Mouse (Mus musculus): ENCODE measurements around the gene Adh4. TPM values are rescaled to one million over a fixed set of nuclear protein-coding genes. Genes with fewer than 3 reads are reported as not detected.
"Not testable (repeated sequence)": the region's sequence is repeated elsewhere in the genome, so short reads cannot be mapped to it uniquely, and the experiment has no call there.

Adh4 gene
- polyA plus RNA-seq, 1 experiment: not detected

GRCm38 (mm10) chr3:138460260-138460659 lies 45.0 kb downstream of the Adh4 start:
- no peak for TF ChIP-seq POLR2A (IDR thresholded peaks at IDR 0.05; ENCODE audit: insufficient read length, low read depth)
- TF ChIP-seq MYOG (IDR thresholded peaks at IDR 0.05; ENCODE audit: control insufficient read depth in 1 of 3, insufficient read depth in 1 of 3, insufficient read length in 2 of 3, low read depth in 2 of 3): no peak
- TF ChIP-seq POLR2AphosphoS2 (IDR thresholded peaks at IDR 0.05; ENCODE audit: insufficient read length, low read depth): no peak
- no peak for TF ChIP-seq MYOD1 (IDR thresholded peaks at IDR 0.05; ENCODE audit: control insufficient read depth in 1 of 3, insufficient read length in 2 of 3, low read depth in 2 of 3)
- no peak for TF ChIP-seq TCF12 (IDR thresholded peaks at IDR 0.05; ENCODE audit: insufficient read depth, poor library complexity, severe bottlenecking)
- no peak for TF ChIP-seq TCF3 (IDR thresholded peaks at IDR 0.05; ENCODE audit: insufficient read length, low read depth)
- no peak for TF ChIP-seq REST (IDR thresholded peaks at IDR 0.05; ENCODE audit: insufficient read depth, insufficient read length)
- TF ChIP-seq SRF (IDR thresholded peaks at IDR 0.05; ENCODE audit: control insufficient read depth, insufficient read length, low read depth): no peak
- TF ChIP-seq MAX (IDR thresholded peaks at IDR 0.05; ENCODE audit: low read depth): no peak
- TF ChIP-seq USF1 (IDR thresholded peaks at IDR 0.05; ENCODE audit: low read depth): no peak
- TF ChIP-seq E2F4 (IDR thresholded peaks at IDR 0.05; ENCODE audit: insufficient read depth): no peak
- TF ChIP-seq CEBPB (IDR thresholded peaks at IDR 0.05; ENCODE audit: insufficient read depth, poor library complexity, severe bottlenecking): no peak
- Histone ChIP-seq H3K36me3 (ENCODE audit: control insufficient read depth, insufficient read depth) (peaks cover 48% of the 10 kb centered on the region), H3K4me2 (ENCODE audit: low read depth) (no peak overlapping the region), H3K27me3 (ENCODE audit: control insufficient read depth, insufficient read depth, insufficient read length) (no peaks in the 10 kb centered on the region), H3ac (ENCODE audit: control insufficient read depth, insufficient read length) (no peak overlapping the region), H3K79me2 (ENCODE audit: control insufficient read depth, insufficient read depth) (no peaks in the 10 kb centered on the region), H3K4me3 (no peak overlapping the region)

GRCm38 (mm10) chr3:138461832-138462231 lies 46.6 kb downstream of the Adh4 start:
- TF ChIP-seq SRF (IDR thresholded peaks at IDR 0.05; ENCODE audit: control insufficient read depth, insufficient read length, low read depth) (no peak), TCF3 (IDR thresholded peaks at IDR 0.05; ENCODE audit: insufficient read length, low read depth) (no peak), TCF12 (IDR thresholded peaks at IDR 0.05; ENCODE audit: insufficient read depth, poor library complexity, severe bottlenecking) (no peak), POLR2A (IDR thresholded peaks at IDR 0.05; ENCODE audit: insufficient read length, low read depth) (no peak)
- H3K4me2 ChIP-seq (ENCODE audit: low read depth): no peak overlapping the region
- no peak overlapping the region for H3ac ChIP-seq (ENCODE audit: control insufficient read depth, insufficient read length)
- peaks cover 39% of the 10 kb centered on the region for H3K36me3 ChIP-seq (ENCODE audit: control insufficient read depth, insufficient read depth)
- no peaks in the 10 kb centered on the region for H3K79me2 ChIP-seq (ENCODE audit: control insufficient read depth, insufficient read depth)
- no peak overlapping the region for H3K4me3 ChIP-seq
- no peaks in the 10 kb centered on the region for H3K27me3 ChIP-seq (ENCODE audit: control insufficient read depth, insufficient read depth, insufficient read length)

GRCm38 (mm10) chr3:138463137-138463536 lies 47.9 kb downstream of the Adh4 start:
- TF ChIP-seq E2F4 (IDR thresholded peaks at IDR 0.05; ENCODE audit: insufficient read depth) (no peak), TCF3 (IDR thresholded peaks at IDR 0.05; ENCODE audit: insufficient read length, low read depth) (no peak), CEBPB (IDR thresholded peaks at IDR 0.05; ENCODE audit: insufficient read depth, poor library complexity, severe bottlenecking) (no peak), MYOG (IDR thresholded peaks at IDR 0.05; ENCODE audit: control insufficient read depth in 1 of 3, insufficient read depth in 1 of 3, insufficient read length in 2 of 3, low read depth in 2 of 3) (no peak), MYOD1 (IDR thresholded peaks at IDR 0.05; ENCODE audit: control insufficient read depth in 1 of 3, insufficient read length in 2 of 3, low read depth in 2 of 3) (no peak), USF1 (IDR thresholded peaks at IDR 0.05; ENCODE audit: low read depth) (no peak), REST (IDR thresholded peaks at IDR 0.05; ENCODE audit: insufficient read depth, insufficient read length) (no peak), POLR2AphosphoS2 (IDR thresholded peaks at IDR 0.05; ENCODE audit: insufficient read length, low read depth) (no peak), TCF12 (IDR thresholded peaks at IDR 0.05; ENCODE audit: insufficient read depth, poor library complexity, severe bottlenecking) (no peak), SRF (IDR thresholded peaks at IDR 0.05; ENCODE audit: control insufficient read depth, insufficient read length, low read depth) (no peak), POLR2A (IDR thresholded peaks at IDR 0.05; ENCODE audit: insufficient read length, low read depth) (no peak), MAX (IDR thresholded peaks at IDR 0.05; ENCODE audit: low read depth) (no peak)
- Histone ChIP-seq H3K4me2 (ENCODE audit: low read depth) (no peak overlapping the region), H3K36me3 (ENCODE audit: control insufficient read depth, insufficient read depth) (peaks cover 35% of the 10 kb centered on the region), H3K27me3 (ENCODE audit: control insufficient read depth, insufficient read depth, insufficient read length) (no peaks in the 10 kb centered on the region), H3ac (ENCODE audit: control insufficient read depth, insufficient read length) (no peak overlapping the region), H3K79me2 (ENCODE audit: control insufficient read depth, insufficient read depth) (no peaks in the 10 kb centered on the region), H3K4me3 (no peak overlapping the region)

- no peak overlapping the region for H3K4me3 ChIP-seq
- H3K79me2 ChIP-seq (ENCODE audit: control insufficient read depth, insufficient read depth): no peaks in the 10 kb centered on the region
- H3K4me2 ChIP-seq (ENCODE audit: low read depth): no peak overlapping the region
- peaks cover 33% of the 10 kb centered on the region for H3K36me3 ChIP-seq (ENCODE audit: control insufficient read depth, insufficient read depth)
- H3ac ChIP-seq (ENCODE audit: control insufficient read depth, insufficient read length): no peak overlapping the region
- TF ChIP-seq TCF12 (IDR thresholded peaks at IDR 0.05; ENCODE audit: insufficient read depth, poor library complexity, severe bottlenecking): no peak
- TF ChIP-seq POLR2AphosphoS2 (IDR thresholded peaks at IDR 0.05; ENCODE audit: insufficient read length, low read depth): no peak
- no peak for TF ChIP-seq MAX (IDR thresholded peaks at IDR 0.05; ENCODE audit: low read depth)
- TF ChIP-seq POLR2A (IDR thresholded peaks at IDR 0.05; ENCODE audit: insufficient read length, low read depth): no peak
- no peak for TF ChIP-seq USF1 (IDR thresholded peaks at IDR 0.05; ENCODE audit: low read depth)
- no peak for TF ChIP-seq CEBPB (IDR thresholded peaks at IDR 0.05; ENCODE audit: insufficient read depth, poor library complexity, severe bottlenecking)
- no peak for TF ChIP-seq REST (IDR thresholded peaks at IDR 0.05; ENCODE audit: insufficient read depth, insufficient read length)
- no peak for TF ChIP-seq E2F4 (IDR thresholded peaks at IDR 0.05; ENCODE audit: insufficient read depth)
- no peak for TF ChIP-seq MYOG (IDR thresholded peaks at IDR 0.05; ENCODE audit: control insufficient read depth in 1 of 3, insufficient read depth in 1 of 3, insufficient read length in 2 of 3, low read depth in 2 of 3)
- H3K27me3 ChIP-seq (ENCODE audit: control insufficient read depth, insufficient read depth, insufficient read length): no peaks in the 10 kb centered on the region
Observed at GRCm38 (mm10) chr3:138463807-138464206, 48.5 kb downstream of the Adh4 start.

- Histone ChIP-seq H3K27me3 (ENCODE audit: control insufficient read depth, insufficient read depth, insufficient read length) (no peaks in the 10 kb centered on the region), H3K79me2 (ENCODE audit: control insufficient read depth, insufficient read depth) (no peaks in the 10 kb centered on the region), H3ac (ENCODE audit: control insufficient read depth, insufficient read length) (no peak overlapping the region), H3K36me3 (ENCODE audit: control insufficient read depth, insufficient read depth) (peaks cover 30% of the 10 kb centered on the region), H3K4me3 (no peak overlapping the region), H3K4me2 (ENCODE audit: low read depth) (no peak overlapping the region)
- TF ChIP-seq CEBPB (IDR thresholded peaks at IDR 0.05; ENCODE audit: insufficient read depth, poor library complexity, severe bottlenecking) (no peak), MYOD1 (IDR thresholded peaks at IDR 0.05; ENCODE audit: control insufficient read depth in 1 of 3, insufficient read length in 2 of 3, low read depth in 2 of 3) (no peak), MYOG (IDR thresholded peaks at IDR 0.05; ENCODE audit: control insufficient read depth in 1 of 3, insufficient read depth in 1 of 3, insufficient read length in 2 of 3, low read depth in 2 of 3) (no peak), SRF (IDR thresholded peaks at IDR 0.05; ENCODE audit: control insufficient read depth, insufficient read length, low read depth) (no peak), MAX (IDR thresholded peaks at IDR 0.05; ENCODE audit: low read depth) (no peak), USF1 (IDR thresholded peaks at IDR 0.05; ENCODE audit: low read depth) (no peak), TCF3 (IDR thresholded peaks at IDR 0.05; ENCODE audit: insufficient read length, low read depth) (no peak), TCF12 (IDR thresholded peaks at IDR 0.05; ENCODE audit: insufficient read depth, poor library complexity, severe bottlenecking) (no peak), POLR2AphosphoS2 (IDR thresholded peaks at IDR 0.05; ENCODE audit: insufficient read length, low read depth) (no peak)
Observed at GRCm38 (mm10) chr3:138464573-138465147, 49.4 kb downstream of the Adh4 start.

- H3K27me3 ChIP-seq (ENCODE audit: control insufficient read depth, insufficient read depth, insufficient read length); H3K4me2 ChIP-seq (ENCODE audit: low read depth); H3K79me2 ChIP-seq (ENCODE audit: control insufficient read depth, insufficient read depth); H3ac ChIP-seq (ENCODE audit: control insufficient read depth, insufficient read length); H3K4me3 ChIP-seq: not testable (repeated sequence)
- peaks cover 22% of the 10 kb centered on the region for H3K36me3 ChIP-seq (ENCODE audit: control insufficient read depth, insufficient read depth)
Observed at GRCm38 (mm10) chr3:138466656-138467055, 51.4 kb downstream of the Adh4 start.
